Mouse (Mus musculus) thymus, adult 2 months (tissue): ENCODE measurements around the gene Psd4.

Source experiments
- CTCF ChIP-seq: fragments of 200-500 bp; IDR thresholded peaks from 2 replicates; pipeline ENCODE4 v1.5.1; 2012; ENCODE audit warnings: mild to moderate bottlenecking, control low read depth, low read length, moderate library complexity, borderline replicate concordance; ENCODE audit not compliant: control insufficient read depth, poor library complexity, insufficient read depth; ENCODE audit errors: extremely low read depth
- POLR2A ChIP-seq: fragments of 200-500 bp; IDR thresholded peaks from 2 replicates; pipeline ENCODE4 v1.6.1; 2012; ENCODE audit warnings: mild to moderate bottlenecking, low read length, control low read depth, moderate library complexity; ENCODE audit not compliant: control insufficient read depth, poor library complexity, insufficient read depth; ENCODE audit errors: extremely low read depth

GRCm38 (mm10) chr2:24425630-24426029 is 58.2 kb downstream of the Psd4 start:
- TF ChIP-seq CTCF (no peak), POLR2A (no peak)
